Mouse (Mus musculus) embryonic facial prominence, embryonic 11.5 days (tissue): ENCODE measurements around the gene Gsto2. TPM values are rescaled to one million over a fixed set of nuclear protein-coding genes. Genes with fewer than 3 reads are reported as not detected.

ENCODE experiments used
- ATAC-seq: fragments of 200-750 bp; cut with Nextera tagmentation; replicated peaks from 2 replicates; pipeline ENCODE4 v1.8.0; 2017; ENCODE audit warnings: low read depth; ENCODE audit not compliant: insufficient number of reproducible peaks, low FRiP score, low TSS enrichment
- DNase-seq: peaks from one replicate; pipeline ENCODE4 v3.0.0-alpha.2; 2015; ENCODE audit warnings: low spot score
- H3K27ac ChIP-seq: fragments of 300-500 bp; sonication (generic); replicated peaks from 2 replicates; pipeline ENCODE4 v1.5.1; 2014; ENCODE audit warnings: mild to moderate bottlenecking, low read depth, low read length, control low read depth
- H3K27me3 ChIP-seq: fragments of 300-500 bp; sonication (generic); 2 replicates; pipeline ENCODE4 v1.6.1; 2014; ENCODE audit warnings: mild to moderate bottlenecking, low read length, moderate library complexity, mixed read lengths; ENCODE audit not compliant: control insufficient read depth, insufficient read depth
- H3K36me3 ChIP-seq: fragments of 300-500 bp; sonication (generic); replicated peaks from 2 replicates; pipeline ENCODE4 v1.6.1; 2014; ENCODE audit warnings: low read depth, mild to moderate bottlenecking, low read length, moderate library complexity, mixed read lengths; ENCODE audit not compliant: control insufficient read depth, insufficient read depth
- H3K4me1 ChIP-seq: fragments of 300-500 bp; sonication (generic); 2 replicates; pipeline ENCODE4 v1.6.1; 2014; ENCODE audit warnings: low read length, mixed read lengths; ENCODE audit not compliant: control insufficient read depth, insufficient read depth
- H3K4me2 ChIP-seq: fragments of 300-500 bp; sonication (generic); 2 replicates; pipeline ENCODE4 v1.6.1; 2014; ENCODE audit warnings: low read depth, mild to moderate bottlenecking, control low read depth, low read length, moderate library complexity
- H3K4me3 ChIP-seq: fragments of 300-500 bp; sonication (generic); 2 replicates; pipeline ENCODE4 v1.5.1; 2014; ENCODE audit warnings: low read depth, low read length, control low read depth
- H3K9ac ChIP-seq: fragments of 300-500 bp; sonication (generic); replicated peaks from 2 replicates; pipeline ENCODE4 v1.6.1; 2014; ENCODE audit warnings: mild to moderate bottlenecking, control low read depth, low read length
- H3K9me3 ChIP-seq: fragments of 300-500 bp; sonication (generic); replicated peaks from 2 replicates; pipeline ENCODE4 v1.6.1; 2016; ENCODE audit warnings: mild to moderate bottlenecking, low read length, inconsistent platforms, mixed read lengths; ENCODE audit not compliant: control insufficient read depth
- WGBS: fragments of 180-500 bp; shearing (Covaris S2); extraction: QIAGEN DNeasy Blood & Tissue Kit; methylation state at CpG from one replicate; pipeline ENCODE4 v1.1.7; 2014; 5-methylcytosine and 5-hydroxymethylcytosine counted together
- polyA plus RNA-seq: library from polyadenylated mRNA; unstranded; fragments of >200 nt; fragmentation: Nextera tagmentation; extraction: Ambion mirVana; gene quantifications from 2 replicates; pipeline ENCODE4 v1.2.1, GENCODE M21; 2014

Gsto2 gene
- polyA plus RNA-seq: 0.77 and 1.3 TPM in 2 replicates

- WGBS: under 1% methylated on average over 49 of the region's 49 CpGs
- Histone ChIP-seq H3K9ac (peak within 1 kb of the TSS; percentile 85), H3K27ac (peak within 1 kb of the TSS; percentile 43; the same call in 1 of the 2 replicates), H3K27me3 (no peaks in the 10 kb centered on the region), H3K4me3 (peak within 1 kb of the TSS; percentile 52), H3K36me3 (no peaks in the 10 kb centered on the region), H3K4me1 (no peaks in the 10 kb centered on the region), H3K4me2 (peak within 1 kb of the TSS; percentile 71), H3K9me3 (no peaks in the 10 kb centered on the region)
- ATAC-seq: peak; percentile 100
- DNase-seq: peak; percentile 98
These were observed at the start of gene Gsto2 for GRCm38 (mm10) chr19:47865353-47865947. Gene Gsto2, plus strand, starts transcription at chr19:47865534.

GRCm38 (mm10) chr19:47817692-47818091 is 47.6 kb upstream of the Gsto2 start:
- ATAC-seq (no peak), DNase-seq (no peak)
- H3K9ac ChIP-seq: no peak overlapping the region
- no peak overlapping the region for H3K4me3 ChIP-seq
- WGBS: 88% methylated on average over 9 of the region's 9 CpGs
- no peaks in the 10 kb centered on the region for H3K4me1 ChIP-seq
- H3K27me3 ChIP-seq: no peaks in the 10 kb centered on the region; the same call in 1 of the 2 replicates
- H3K36me3 ChIP-seq: no peaks in the 10 kb centered on the region
- H3K27ac ChIP-seq: no peak overlapping the region
- no peaks in the 10 kb centered on the region for H3K9me3 ChIP-seq
- H3K4me2 ChIP-seq: no peak overlapping the region

GRCm38 (mm10) chr19:47820832-47821493 is 44.4 kb upstream of the Gsto2 start:
- no peak overlapping the region for H3K4me3 ChIP-seq
- 28% methylated on average over 7 of the region's 9 CpGs for WGBS
- no peaks in the 10 kb centered on the region for H3K9me3 ChIP-seq
- H3K4me1 ChIP-seq: no peaks in the 10 kb centered on the region
- no peak overlapping the region for H3K4me2 ChIP-seq
- DNase-seq: peak; percentile 82
- no peak overlapping the region for H3K9ac ChIP-seq
- H3K27ac ChIP-seq: no peak overlapping the region
- no peak for ATAC-seq
- peaks cover 2% of the 10 kb centered on the region; the same call in 1 of the 2 replicates for H3K27me3 ChIP-seq
- H3K36me3 ChIP-seq: no peaks in the 10 kb centered on the region

GRCm38 (mm10) chr19:47821494-47821872 is 43.9 kb upstream of the Gsto2 start:
- WGBS: 60% methylated on average over 7 of the region's 7 CpGs
- H3K27ac ChIP-seq: no peak overlapping the region
- H3K36me3 ChIP-seq: no peaks in the 10 kb centered on the region
- ATAC-seq: no peak
- no peak overlapping the region for H3K4me2 ChIP-seq
- no peaks in the 10 kb centered on the region for H3K9me3 ChIP-seq
- no peaks in the 10 kb centered on the region for H3K4me1 ChIP-seq
- no peak for DNase-seq
- no peak overlapping the region for H3K4me3 ChIP-seq
- peaks cover 2% of the 10 kb centered on the region; the same call in 1 of the 2 replicates for H3K27me3 ChIP-seq
- no peak overlapping the region for H3K9ac ChIP-seq

- H3K27ac ChIP-seq: no peak overlapping the region
- no peaks in the 10 kb centered on the region for H3K9me3 ChIP-seq
- H3K4me2 ChIP-seq: no peak overlapping the region
- H3K27me3 ChIP-seq: peaks cover 2% of the 10 kb centered on the region; the same call in 1 of the 2 replicates
- ATAC-seq: no peak
- no peak overlapping the region for H3K9ac ChIP-seq
- peak; percentile 43 for DNase-seq
- H3K4me3 ChIP-seq: no peak overlapping the region
- no peaks in the 10 kb centered on the region for H3K4me1 ChIP-seq
- no peaks in the 10 kb centered on the region for H3K36me3 ChIP-seq
- WGBS: 27% methylated on average over 8 of the region's 8 CpGs
These were observed 43.1 kb upstream of the Gsto2 start for GRCm38 (mm10) chr19:47822143-47822796.

GRCm38 (mm10) chr19:47824026-47824425 is 41.3 kb upstream of the Gsto2 start:
- no peak overlapping the region for H3K27ac ChIP-seq
- DNase-seq: no peak
- no peak overlapping the region for H3K4me3 ChIP-seq
- 78% methylated on average over 5 of the region's 5 CpGs for WGBS
- peaks cover 2% of the 10 kb centered on the region; the same call in 1 of the 2 replicates for H3K27me3 ChIP-seq
- no peak for ATAC-seq
- no peaks in the 10 kb centered on the region for H3K36me3 ChIP-seq
- no peak overlapping the region for H3K9ac ChIP-seq
- H3K4me2 ChIP-seq: no peak overlapping the region
- no peaks in the 10 kb centered on the region for H3K9me3 ChIP-seq
- no peaks in the 10 kb centered on the region for H3K4me1 ChIP-seq

- H3K4me3 ChIP-seq: no peak overlapping the region
- no peak for ATAC-seq
- 82% methylated on average over 14 of the region's 14 CpGs for WGBS
- H3K9ac ChIP-seq: no peak overlapping the region
- no peaks in the 10 kb centered on the region for H3K36me3 ChIP-seq
- DNase-seq: no peak
- no peaks in the 10 kb centered on the region for H3K4me1 ChIP-seq
- no peak overlapping the region for H3K4me2 ChIP-seq
- H3K27ac ChIP-seq: no peak overlapping the region
- no peaks in the 10 kb centered on the region for H3K9me3 ChIP-seq
- no peaks in the 10 kb centered on the region for H3K27me3 ChIP-seq
These were observed 35.4 kb upstream of the Gsto2 start for GRCm38 (mm10) chr19:47829913-47830450.

GRCm38 (mm10) chr19:47831111-47831510 is 34.2 kb upstream of the Gsto2 start:
- H3K4me3 ChIP-seq: no peak overlapping the region
- H3K36me3 ChIP-seq: no peaks in the 10 kb centered on the region
- DNase-seq: no peak
- no peak for ATAC-seq
- H3K4me1 ChIP-seq: no peaks in the 10 kb centered on the region
- no peak overlapping the region for H3K27ac ChIP-seq
- H3K9me3 ChIP-seq: no peaks in the 10 kb centered on the region
- no peak overlapping the region for H3K9ac ChIP-seq
- 95% methylated on average over 8 of the region's 8 CpGs for WGBS
- no peaks in the 10 kb centered on the region for H3K27me3 ChIP-seq
- no peak overlapping the region for H3K4me2 ChIP-seq
